8 mouse cellular contexts compared by ENCODE assay signal in genomic region chr19:6046294-6047153, GRCm38 (mm10). TPM values are rescaled to one million over a fixed set of nuclear protein-coding genes. Genes with fewer than 3 reads are reported as not detected.
DNase-seq lines count a peak whose midpoint lies in the region; ATAC-seq and TF ChIP-seq lines count a peak whose summit lies in the region.

TSS of gene Syvn1 (plus strand) at chr19:6046576.

- peak within 1 kb of the TSS; percentile 97 for H3K9ac ChIP-seq in heart, embryonic 12.5 days
- H3K9ac ChIP-seq in kidney, postnatal 0 days (ENCODE audit: low read depth, low read length): peak within 1 kb of the TSS; percentile 86
- peak within 1 kb of the TSS; percentile 96 for H3K9ac ChIP-seq in liver, embryonic 11.5 days (ENCODE audit: low read depth, low read length)
- H3K9ac ChIP-seq in stomach, embryonic 14.5 days (replicated peaks; ENCODE audit: low read depth, low read length): peak within 1 kb of the TSS; percentile 87

- H3K27me3 ChIP-seq in C2C12 (ENCODE audit: control insufficient read depth, insufficient read depth, insufficient read length): no peaks in the 10 kb centered on the region
- H3K27me3 ChIP-seq in heart, embryonic 12.5 days (replicated peaks): no peaks in the 10 kb centered on the region
- H3K27me3 ChIP-seq in kidney, postnatal 0 days (ENCODE audit: insufficient read depth, low read length): no peaks in the 10 kb centered on the region
- H3K27me3 ChIP-seq in liver, embryonic 11.5 days (replicated peaks; ENCODE audit: control insufficient read depth, insufficient read depth, low read length): no peaks in the 10 kb centered on the region
- no peaks in the 10 kb centered on the region for H3K27me3 ChIP-seq in stomach, embryonic 14.5 days (ENCODE audit: control insufficient read depth, insufficient read depth, low read length)

- DNase-seq in brain, embryonic 18.5 days (ENCODE audit: low read depth, low spot score): peak; percentile 93
- peak; percentile 98 for DNase-seq in kidney, postnatal 0 days (ENCODE audit: low spot score)
- DNase-seq in liver, embryonic 11.5 days (ENCODE audit: low spot score): peak; percentile 93
- DNase-seq in naive thymus-derived CD4-positive, alpha-beta T cell, adult 2 months (ENCODE audit: low read depth): peak; percentile 95

- H3K79me3 ChIP-seq in C2C12 (ENCODE audit: low read depth): peaks cover 14% of the 10 kb centered on the region

- ATAC-seq in erythroid progenitor cell, adult 5-6 weeks (replicated peaks; ENCODE audit: low FRiP score, poor library complexity, severe bottlenecking): peak; percentile 87
- ATAC-seq in heart, embryonic 12.5 days (ENCODE audit: insufficient number of reproducible peaks, low FRiP score): peak; percentile 90
- ATAC-seq in kidney, postnatal 0 days (replicated peaks; ENCODE audit: low FRiP score, low read depth): peak; percentile 82
- ATAC-seq in liver, embryonic 11.5 days (replicated peaks; ENCODE audit: low FRiP score): peak; percentile 87
- peak; percentile 89 for ATAC-seq in stomach, embryonic 14.5 days (ENCODE audit: insufficient number of reproducible peaks, insufficient read depth, low FRiP score, low read depth)

- H3K79me2 ChIP-seq in C2C12 (ENCODE audit: control insufficient read depth, insufficient read depth): peaks cover 20% of the 10 kb centered on the region

- H3K9me3 ChIP-seq in heart, embryonic 12.5 days (replicated peaks): no peaks in the 10 kb centered on the region
- H3K9me3 ChIP-seq in kidney, postnatal 0 days (replicated peaks; ENCODE audit: low read length): no peaks in the 10 kb centered on the region
- H3K9me3 ChIP-seq in liver, embryonic 11.5 days (ENCODE audit: control insufficient read depth, low read length): no peaks in the 10 kb centered on the region
- no peaks in the 10 kb centered on the region for H3K9me3 ChIP-seq in stomach, embryonic 14.5 days (ENCODE audit: control insufficient read depth, low read depth, low read length)

- peaks cover 26% of the 10 kb centered on the region for H3K4me1 ChIP-seq in heart, embryonic 12.5 days (replicated peaks)
- H3K4me1 ChIP-seq in kidney, postnatal 0 days (replicated peaks; ENCODE audit: insufficient read depth, low read length): peaks cover 17% of the 10 kb centered on the region
- peaks cover 14% of the 10 kb centered on the region; the same call in 1 of the 2 replicates for H3K4me1 ChIP-seq in liver, embryonic 11.5 days (replicated peaks; ENCODE audit: control insufficient read depth, insufficient read depth, low read length)
- H3K4me1 ChIP-seq in stomach, embryonic 14.5 days (ENCODE audit: control insufficient read depth, insufficient read depth, low read length): peaks cover 13% of the 10 kb centered on the region

- WGBS in heart, embryonic 12.5 days: 0% methylated on average over 65 of the region's 65 CpGs
- WGBS in kidney, postnatal 0 days: under 1% methylated on average over 65 of the region's 65 CpGs
- WGBS in liver, embryonic 11.5 days: under 1% methylated on average over 65 of the region's 65 CpGs
- under 1% methylated on average over 65 of the region's 65 CpGs for WGBS in stomach, embryonic 14.5 days

- H3K27ac ChIP-seq in heart, embryonic 12.5 days (ENCODE audit: poor library complexity, severe bottlenecking): peak within 1 kb of the TSS; percentile 98
- peak within 1 kb of the TSS; percentile 98 for H3K27ac ChIP-seq in kidney, postnatal 0 days
- H3K27ac ChIP-seq in liver, embryonic 11.5 days (ENCODE audit: low read depth, low read length): peak within 1 kb of the TSS; percentile 99
- H3K27ac ChIP-seq in stomach, embryonic 14.5 days (ENCODE audit: low read length): peak within 1 kb of the TSS; percentile 99

- H3K4me3 ChIP-seq in C2C12 (ENCODE audit: insufficient read depth, poor library complexity, severe bottlenecking): peak within 1 kb of the TSS; percentile 87
- H3K4me3 ChIP-seq in heart, embryonic 12.5 days: peak within 1 kb of the TSS; percentile 97
- peak within 1 kb of the TSS; percentile 81 for H3K4me3 ChIP-seq in kidney, postnatal 0 days (replicated peaks; ENCODE audit: low read depth, low read length)
- H3K4me3 ChIP-seq in liver, embryonic 11.5 days (ENCODE audit: low read depth, low read length): peak within 1 kb of the TSS; percentile 88
- H3K4me3 ChIP-seq in stomach, embryonic 14.5 days (ENCODE audit: low read depth, low read length): peak within 1 kb of the TSS; percentile 89

- TF ChIP-seq CTCF in C2C12 (IDR thresholded peaks at IDR 0.05; ENCODE audit: control insufficient read depth, insufficient read depth, insufficient read length): no peak
- TF ChIP-seq CTCF in kidney, postnatal 0 days (IDR thresholded peaks at IDR 0.05; ENCODE audit: low read depth): 0 out of 2 replicates have a peak, but pooled peaks have one; percentile 10

- H3K4me2 ChIP-seq in heart, embryonic 12.5 days: peak within 1 kb of the TSS; percentile 93
- peak within 1 kb of the TSS; percentile 83 for H3K4me2 ChIP-seq in kidney, postnatal 0 days (ENCODE audit: low read length)
- peak within 1 kb of the TSS; percentile 85 for H3K4me2 ChIP-seq in liver, embryonic 11.5 days
- peak within 1 kb of the TSS; percentile 84 for H3K4me2 ChIP-seq in stomach, embryonic 14.5 days (replicated peaks; ENCODE audit: low read depth, low read length)

- H3ac ChIP-seq in C2C12 (ENCODE audit: control insufficient read depth, insufficient read length, low read depth): peak within 1 kb of the TSS; percentile 96

- peaks cover 33% of the 10 kb centered on the region for H3K36me3 ChIP-seq in C2C12 (ENCODE audit: control insufficient read depth, insufficient read depth)
- H3K36me3 ChIP-seq in heart, embryonic 12.5 days: peaks cover 33% of the 10 kb centered on the region
- H3K36me3 ChIP-seq in kidney, postnatal 0 days (ENCODE audit: insufficient read depth, low read length): peaks cover 34% of the 10 kb centered on the region
- H3K36me3 ChIP-seq in liver, embryonic 11.5 days (ENCODE audit: control insufficient read depth, insufficient read depth, low read length): peaks cover 27% of the 10 kb centered on the region
- peaks cover 33% of the 10 kb centered on the region for H3K36me3 ChIP-seq in stomach, embryonic 14.5 days (ENCODE audit: control insufficient read depth, insufficient read depth, low read length)

TF ChIP-seq in C2C12, 6 proteins besides CTCF, POLR2A, EP300 and RAD21:
- TF ChIP-seq CEBPB (IDR thresholded peaks at IDR 0.05; ENCODE audit: low read depth): no peak
- no peak for TF ChIP-seq MAX (IDR thresholded peaks at IDR 0.05)
- no peak for TF ChIP-seq MYOD1 (IDR thresholded peaks at IDR 0.05; ENCODE audit: control insufficient read depth, insufficient read length, low read depth)
- no peak for TF ChIP-seq FOSL1 (IDR thresholded peaks at IDR 0.05; ENCODE audit: insufficient read depth, low read length, poor library complexity, severe bottlenecking)
- no peak for TF ChIP-seq MYOG (IDR thresholded peaks at IDR 0.05; ENCODE audit: control insufficient read depth, extremely low read depth, insufficient read length)
- TF ChIP-seq USF1 (IDR thresholded peaks at IDR 0.05; ENCODE audit: low read depth): no peak
TF ChIP-seq in C2C12: peak in this region for 0.

RNA-seq across cellular contexts. Expression of gene Syvn1, which starts in this region (rescaled TPM):
- 18.7 TPM for polyA plus RNA-seq in C2C12 (2012; fragmentation: generic; extraction: Trizol)
- total RNA-seq in erythroid progenitor cell, adult 5-6 weeks (2015; ENCODE audit: low replicate concordance): 29.3 and 45.8 TPM in 2 replicates
- 16.8 and 20.8 TPM in 2 replicates for total RNA-seq in erythroid progenitor cell, adult 5-6 weeks (2017; ENCODE audit: low replicate concordance)
- 21.1 and 21.8 TPM in 2 replicates for polyA plus RNA-seq in heart, embryonic 12.5 days (2016; fragmentation: Nextera tagmentation; extraction: Ambion mirVana)
- 25.0 and 26.8 TPM in 2 replicates for polyA plus RNA-seq in kidney, postnatal 0 days (2015; fragmentation: Nextera tagmentation; extraction: Ambion mirVana)
- 30.7 and 33.7 TPM in 2 replicates for polyA plus RNA-seq in liver, embryonic 11.5 days (2014; fragmentation: Nextera tagmentation; extraction: Ambion mirVana)
- 24.8 and 27.5 TPM in 2 replicates for polyA plus RNA-seq in stomach, embryonic 14.5 days (2014; fragmentation: Nextera tagmentation; extraction: Ambion mirVana)

Comparison
In these comparisons a context has a peak if more than half of its experiments do, and no peak if none do; other contexts are left out.
1. Peak in every context shown above with its lines: DNase-seq, ATAC-seq, H3K4me3 ChIP-seq and H3K27ac ChIP-seq.